Mouse (Mus musculus) CH12F3 (cell line): ENCODE data around the gene Fam198a.

ENCODE experiments used
- in situ Hi-C: fragments of 300-500 bp; cut with MboI; formaldehyde crosslinking; loops from 2 replicates; pipeline ENCODE4 v1.14.3; 2020; ENCODE audit warnings: low sequenced_read_pairs

Gene Fam198a

GRCm38 (mm10) chr9:121950418-121951113, at the start of gene Fam198a:
TSS of gene Fam198a (plus strand) at chr9:121950988.
- in situ Hi-C loops = no loop called here

- in situ Hi-C loops = no loop called here
Observed at GRCm38 (mm10) chr9:121901710-121902700, 48.8 kb upstream of the Fam198a start.

GRCm38 (mm10) chr9:121903476-121904305, 47.1 kb upstream of the Fam198a start:
- in situ Hi-C loops = no loop called here

- in situ Hi-C loops = no loop called here
Observed at GRCm38 (mm10) chr9:121904319-121904718, 46.5 kb upstream of the Fam198a start.

GRCm38 (mm10) chr9:121904946-121905345, 45.8 kb upstream of the Fam198a start:
- in situ Hi-C loops = no loop called here

GRCm38 (mm10) chr9:121905556-121906185, 45.1 kb upstream of the Fam198a start:
- in situ Hi-C loops = no loop called here

- in situ Hi-C loops = no loop called here
Observed at GRCm38 (mm10) chr9:121906456-121906855, 44.3 kb upstream of the Fam198a start.

- in situ Hi-C loops = no loop called here
Observed at GRCm38 (mm10) chr9:121907356-121908070, 43.3 kb upstream of the Fam198a start.

GRCm38 (mm10) chr9:121908321-121908720, 42.5 kb upstream of the Fam198a start:
- in situ Hi-C loops = no loop called here

- in situ Hi-C loops = no loop called here
Observed at GRCm38 (mm10) chr9:121909635-121910034, 41.2 kb upstream of the Fam198a start.

GRCm38 (mm10) chr9:121911196-121911595, 39.6 kb upstream of the Fam198a start:
- in situ Hi-C loops = no loop called here

GRCm38 (mm10) chr9:121912786-121913185, 38.0 kb upstream of the Fam198a start:
- in situ Hi-C loops = no loop called here

- in situ Hi-C loops = no loop called here
Observed at GRCm38 (mm10) chr9:121914226-121914757, 36.5 kb upstream of the Fam198a start.

- in situ Hi-C loops = no loop called here
Observed at GRCm38 (mm10) chr9:121915056-121915455, 35.7 kb upstream of the Fam198a start.

GRCm38 (mm10) chr9:121916102-121916501, 34.7 kb upstream of the Fam198a start, which contains the start of gene Cyp8b1:
TSS of gene Cyp8b1 (minus strand) at chr9:121916305.
- in situ Hi-C loops = no loop called here

GRCm38 (mm10) chr9:121919027-121919501, 31.7 kb upstream of the Fam198a start:
- in situ Hi-C loops = no loop called here

- in situ Hi-C loops = no loop called here
Observed at GRCm38 (mm10) chr9:121923443-121923842, 27.3 kb upstream of the Fam198a start.

GRCm38 (mm10) chr9:121923906-121924305, 26.9 kb upstream of the Fam198a start:
- in situ Hi-C loops = no loop called here

- in situ Hi-C loops = no loop called here
Observed at GRCm38 (mm10) chr9:121924901-121925560, 25.8 kb upstream of the Fam198a start.
